Mouse (Mus musculus): Measurements from ENCODE around the gene Mrc2.

GRCm38 (mm10) chr11:105331732-105332131 lies 39.3 kb downstream of the Mrc2 start:
- TF ChIP-seq POLR2A (IDR thresholded peaks at IDR 0.05; ENCODE audit: borderline replicate concordance, insufficient read depth, low read length) (no peak), CTCF (IDR thresholded peaks at IDR 0.05; ENCODE audit: borderline replicate concordance, insufficient read depth, low read depth, low read length) (no peak)

Measured in cerebellum, adult 2 months (tissue).